Mouse (Mus musculus): ENCODE measurements around the gene Tmem102. TPM values are rescaled to one million over a fixed set of nuclear protein-coding genes. Genes with fewer than 3 reads are reported as not detected.

The Tmem102 gene
- polyA plus RNA-seq, 1 experiment = 0.61 TPM

DNA sequence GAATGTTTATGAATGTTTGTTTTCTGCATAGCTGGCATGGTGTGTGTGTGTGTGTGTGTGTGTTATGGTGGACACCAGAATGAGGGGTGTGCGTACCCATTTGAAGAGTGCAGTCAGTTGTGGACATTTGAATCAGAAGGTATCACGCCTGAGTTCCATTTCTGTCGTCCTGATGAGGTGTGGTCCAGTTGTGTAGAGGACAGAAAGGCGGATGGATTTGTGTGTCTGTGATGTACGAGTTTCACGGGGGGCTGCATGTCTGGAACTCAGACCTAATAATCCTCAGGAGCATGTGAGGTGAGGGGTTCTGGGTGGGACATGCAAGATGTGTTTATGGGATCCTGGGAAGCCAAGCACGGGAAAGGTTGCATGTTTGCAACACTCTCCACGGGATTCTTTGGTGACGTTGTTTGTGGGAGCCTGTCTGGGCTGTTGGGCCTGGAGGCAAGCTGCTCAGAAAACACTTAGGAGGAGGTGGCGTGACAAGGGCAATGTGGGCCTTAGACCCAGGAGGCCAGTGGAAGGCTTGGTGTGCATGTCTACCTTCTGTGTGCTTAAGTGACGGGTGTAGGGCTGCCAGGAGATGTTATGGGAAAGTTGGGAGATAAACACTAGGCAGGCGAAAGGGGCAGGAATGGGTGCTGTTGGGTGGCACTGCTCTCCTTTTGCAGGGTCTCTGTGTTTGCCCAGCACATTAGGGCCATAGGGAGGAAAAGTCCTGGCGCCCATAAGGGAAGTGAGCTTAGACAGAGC lies 38.4 kb downstream of the Tmem102 start:
- Histone ChIP-seq H3ac (ENCODE audit: control insufficient read depth, insufficient read length) (peak overlapping the region; percentile 2), H3K4me2 (ENCODE audit: low read depth) (peak overlapping the region; percentile 64), H3K36me3 (ENCODE audit: control insufficient read depth, insufficient read depth) (peaks cover 5% of the 10 kb centered on the region), H3K79me2 (ENCODE audit: control insufficient read depth, insufficient read depth) (peaks cover 22% of the 10 kb centered on the region), H3K4me3 (peak overlapping the region; percentile 59), H3K27me3 (ENCODE audit: control insufficient read depth, insufficient read depth, insufficient read length) (no peaks in the 10 kb centered on the region)
- TF ChIP-seq POLR2AphosphoS2 (IDR thresholded peaks at IDR 0.05; ENCODE audit: insufficient read length, low read depth) = no peak
- TF ChIP-seq MAX (IDR thresholded peaks at IDR 0.05; ENCODE audit: low read depth) = no peak
- TF ChIP-seq TCF3 (IDR thresholded peaks at IDR 0.05; ENCODE audit: insufficient read length, low read depth) = no peak

GRCm38 (mm10) chr11:69766126-69766609 lies 39.3 kb downstream of the Tmem102 start:
- peaks cover 5% of the 10 kb centered on the region for H3K36me3 ChIP-seq (ENCODE audit: control insufficient read depth, insufficient read depth)
- TF ChIP-seq POLR2A (IDR thresholded peaks at IDR 0.05; ENCODE audit: insufficient read length, low read depth) = peak; percentile 51
- no peak for TF ChIP-seq CEBPB (IDR thresholded peaks at IDR 0.05; ENCODE audit: insufficient read depth, poor library complexity, severe bottlenecking)
- H3ac ChIP-seq (ENCODE audit: control insufficient read depth, insufficient read length) = peak overlapping the region; percentile 42
- H3K79me2 ChIP-seq (ENCODE audit: control insufficient read depth, insufficient read depth) = peaks cover 22% of the 10 kb centered on the region
- no peaks in the 10 kb centered on the region for H3K27me3 ChIP-seq (ENCODE audit: control insufficient read depth, insufficient read depth, insufficient read length)
- H3K4me3 ChIP-seq = peak overlapping the region; percentile 59
- H3K4me2 ChIP-seq (ENCODE audit: low read depth) = peak overlapping the region; percentile 64

DNA sequence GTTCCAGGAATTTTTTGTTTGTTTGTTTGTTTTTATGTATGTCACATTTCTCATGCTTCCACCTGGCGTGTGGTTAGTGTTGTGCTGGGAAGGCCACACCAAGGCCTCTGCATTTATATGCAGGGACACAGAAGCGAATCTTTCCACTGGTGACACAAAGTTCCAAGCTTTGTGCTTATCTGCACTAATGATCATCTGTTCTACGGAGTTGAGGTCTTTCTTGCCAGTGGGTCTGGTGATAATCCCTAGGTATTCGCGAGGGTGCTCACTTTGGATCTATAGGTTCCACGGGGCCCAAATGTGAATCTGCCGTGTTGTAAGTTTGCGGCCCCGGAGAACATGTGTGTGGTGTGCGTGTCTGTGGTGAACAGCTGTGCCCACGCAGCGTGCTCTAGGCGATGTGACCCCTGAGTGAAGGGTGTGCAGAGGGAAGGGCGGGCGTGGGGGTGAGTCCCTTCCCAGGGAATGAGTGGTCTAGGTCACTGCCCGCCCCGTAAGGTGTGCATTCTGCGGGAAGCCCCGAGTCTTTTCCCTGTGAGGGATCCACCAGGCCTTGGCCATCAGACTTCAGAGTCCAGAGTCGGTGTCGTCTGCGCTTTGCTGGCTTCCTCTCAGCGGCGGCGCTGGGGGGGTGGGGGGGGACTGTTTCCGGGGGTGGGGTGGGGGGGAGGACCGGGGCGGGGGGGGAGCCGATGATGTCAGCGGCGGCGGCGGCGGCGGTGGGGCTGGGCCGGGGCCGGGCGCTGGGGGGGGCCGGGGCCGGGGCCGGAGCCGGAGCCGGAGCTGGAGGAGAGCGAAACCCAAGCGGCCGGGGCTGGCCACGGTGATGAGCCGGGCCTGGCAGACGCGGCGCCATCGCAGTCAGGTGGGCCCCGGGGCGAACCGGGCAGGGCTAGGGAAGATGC lies 40.0 kb downstream of the Tmem102 start, which contains the start of gene Zbtb4:
Gene Zbtb4 (plus strand): TSS at position 692 of the 905 bp plus-strand sequence.
- peak in 2 of 3 experiments; percentile 41 to 47 for TF ChIP-seq MYOD1 (IDR thresholded peaks at IDR 0.05; ENCODE audit: control insufficient read depth in 1 of 3, insufficient read length in 2 of 3, low read depth in 2 of 3)
- TF ChIP-seq USF1 (IDR thresholded peaks at IDR 0.05; ENCODE audit: low read depth) = no peak
- TF ChIP-seq TCF3 (IDR thresholded peaks at IDR 0.05; ENCODE audit: insufficient read length, low read depth) = no peak
- TF ChIP-seq MYOG (IDR thresholded peaks at IDR 0.05; ENCODE audit: control insufficient read depth in 1 of 3, insufficient read depth in 1 of 3, insufficient read length in 2 of 3, low read depth in 2 of 3) = peak in 1 of 3 experiments; percentile 44
- peak; percentile 11 for TF ChIP-seq POLR2A (IDR thresholded peaks at IDR 0.05; ENCODE audit: insufficient read length, low read depth)
- Histone ChIP-seq H3K4me3 (peak within 1 kb of the TSS; percentile 59), H3ac (ENCODE audit: control insufficient read depth, insufficient read length) (peak within 1 kb of the TSS; percentile 42), H3K4me2 (ENCODE audit: low read depth) (peak within 1 kb of the TSS; percentile 71), H3K79me2 (ENCODE audit: control insufficient read depth, insufficient read depth) (peaks cover 21% of the 10 kb centered on the region), H3K36me3 (ENCODE audit: control insufficient read depth, insufficient read depth) (peaks cover 2% of the 10 kb centered on the region), H3K27me3 (ENCODE audit: control insufficient read depth, insufficient read depth, insufficient read length) (no peaks in the 10 kb centered on the region)

GRCm38 (mm10) chr11:69763551-69763950 lies 41.9 kb downstream of the Tmem102 start:
- no peaks in the 10 kb centered on the region for H3K36me3 ChIP-seq (ENCODE audit: control insufficient read depth, insufficient read depth)
- H3K4me2 ChIP-seq (ENCODE audit: low read depth) = no peak overlapping the region
- TF ChIP-seq TCF12 (IDR thresholded peaks at IDR 0.05; ENCODE audit: insufficient read depth, poor library complexity, severe bottlenecking) = no peak
- H3ac ChIP-seq (ENCODE audit: control insufficient read depth, insufficient read length) = no peak overlapping the region
- peaks cover 11% of the 10 kb centered on the region for H3K79me2 ChIP-seq (ENCODE audit: control insufficient read depth, insufficient read depth)
- no peak overlapping the region for H3K4me3 ChIP-seq
- no peaks in the 10 kb centered on the region for H3K27me3 ChIP-seq (ENCODE audit: control insufficient read depth, insufficient read depth, insufficient read length)

DNA sequence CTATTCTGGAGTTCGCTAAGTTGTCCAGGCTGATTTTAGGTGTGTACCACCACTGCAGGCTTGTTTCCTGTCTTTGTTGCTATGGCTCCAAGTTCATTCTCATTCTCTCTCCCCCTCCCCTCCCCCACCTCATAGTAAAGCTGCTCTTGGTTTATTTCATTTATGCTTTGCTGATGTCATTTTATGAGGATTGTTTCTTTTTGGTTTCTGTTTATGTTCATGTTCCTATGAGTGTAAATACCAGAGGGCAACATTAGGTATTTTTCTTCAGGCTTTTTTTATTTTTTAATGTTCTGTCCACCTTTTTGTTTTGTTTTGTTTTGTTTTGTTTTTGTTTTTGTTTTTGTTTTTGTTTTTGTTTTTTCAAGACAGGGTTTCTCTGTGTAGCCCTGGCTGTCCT lies 43.6 kb downstream of the Tmem102 start, which contains the start of gene Slc35g3:
Gene Slc35g3 (minus strand): TSS at position 101 of the 400 bp plus-strand sequence.
- Histone ChIP-seq H3K4me3 (no peak within 1 kb of the TSS), H3K27me3 (ENCODE audit: control insufficient read depth, insufficient read depth, insufficient read length) (no peaks in the 10 kb centered on the region), H3K36me3 (ENCODE audit: control insufficient read depth, insufficient read depth) (no peaks in the 10 kb centered on the region), H3ac (ENCODE audit: control insufficient read depth, insufficient read length) (no peak within 1 kb of the TSS), H3K79me2 (ENCODE audit: control insufficient read depth, insufficient read depth) (peaks cover 16% of the 10 kb centered on the region), H3K4me2 (ENCODE audit: low read depth) (no peak within 1 kb of the TSS)
- no peak for TF ChIP-seq USF1 (IDR thresholded peaks at IDR 0.05; ENCODE audit: low read depth)

GRCm38 (mm10) chr11:69760901-69761200 lies 44.6 kb downstream of the Tmem102 start:
- Histone ChIP-seq H3ac (ENCODE audit: control insufficient read depth, insufficient read length) (no peak overlapping the region), H3K4me2 (ENCODE audit: low read depth) (no peak overlapping the region), H3K79me2 (ENCODE audit: control insufficient read depth, insufficient read depth) (peaks cover 21% of the 10 kb centered on the region), H3K36me3 (ENCODE audit: control insufficient read depth, insufficient read depth) (no peaks in the 10 kb centered on the region), H3K27me3 (ENCODE audit: control insufficient read depth, insufficient read depth, insufficient read length) (no peaks in the 10 kb centered on the region), H3K4me3 (no peak overlapping the region)
- no peak for TF ChIP-seq REST (IDR thresholded peaks at IDR 0.05; ENCODE audit: insufficient read depth, insufficient read length)
- TF ChIP-seq CEBPB (IDR thresholded peaks at IDR 0.05; ENCODE audit: insufficient read depth, poor library complexity, severe bottlenecking) = no peak
- no peak for TF ChIP-seq MYOG (IDR thresholded peaks at IDR 0.05; ENCODE audit: control insufficient read depth in 1 of 3, insufficient read depth in 1 of 3, insufficient read length in 2 of 3, low read depth in 2 of 3)
- TF ChIP-seq POLR2A (IDR thresholded peaks at IDR 0.05; ENCODE audit: insufficient read length, low read depth) = no peak
- no peak for TF ChIP-seq E2F4 (IDR thresholded peaks at IDR 0.05; ENCODE audit: insufficient read depth)
- no peak for TF ChIP-seq TCF12 (IDR thresholded peaks at IDR 0.05; ENCODE audit: insufficient read depth, poor library complexity, severe bottlenecking)
- TF ChIP-seq USF1 (IDR thresholded peaks at IDR 0.05; ENCODE audit: low read depth) = no peak
- TF ChIP-seq MYOD1 (IDR thresholded peaks at IDR 0.05; ENCODE audit: control insufficient read depth in 1 of 3, insufficient read length in 2 of 3, low read depth in 2 of 3) = no peak
- no peak for TF ChIP-seq MAX (IDR thresholded peaks at IDR 0.05; ENCODE audit: low read depth)
- no peak for TF ChIP-seq TCF3 (IDR thresholded peaks at IDR 0.05; ENCODE audit: insufficient read length, low read depth)
- TF ChIP-seq POLR2AphosphoS2 (IDR thresholded peaks at IDR 0.05; ENCODE audit: insufficient read length, low read depth) = no peak
- no peak for TF ChIP-seq SRF (IDR thresholded peaks at IDR 0.05; ENCODE audit: control insufficient read depth, insufficient read length, low read depth)

Measured in myocyte (in vitro differentiated cells).